Mouse (Mus musculus) erythroid progenitor cell, adult 5-6 weeks (primary cell): Measurements from ENCODE around the gene Kcnip4. TPM values are rescaled to one million over a fixed set of nuclear protein-coding genes. Genes with fewer than 3 reads are reported as not detected.

Source experiments
- ATAC-seq: replicated peaks from 2 replicates; pipeline ENCODE4 v1.8.0; 2016; ENCODE audit warnings: moderate number of reproducible peaks, mild to moderate bottlenecking, moderate TSS enrichment, inconsistent platforms; ENCODE audit not compliant: poor library complexity, low FRiP score, severe bottlenecking
- total RNA-seq, 2 experiments: library from RNA; stranded (forward) in 1 of 2; stranded (reverse) in 1 of 2; fragments of 150-400 nt in 1 of 2; fragments of 186-747, 209-891 nt in 1 of 2; gene quantifications; 2 replicates each; pipeline versions ENCODE4 v1.2.3 to v1.2.4; 2015 to 2017; ENCODE audit warnings: low replicate concordance in 2 of 2

Kcnip4 gene
- total RNA-seq, 2 experiments from 2014 or later: not detected

DNA sequence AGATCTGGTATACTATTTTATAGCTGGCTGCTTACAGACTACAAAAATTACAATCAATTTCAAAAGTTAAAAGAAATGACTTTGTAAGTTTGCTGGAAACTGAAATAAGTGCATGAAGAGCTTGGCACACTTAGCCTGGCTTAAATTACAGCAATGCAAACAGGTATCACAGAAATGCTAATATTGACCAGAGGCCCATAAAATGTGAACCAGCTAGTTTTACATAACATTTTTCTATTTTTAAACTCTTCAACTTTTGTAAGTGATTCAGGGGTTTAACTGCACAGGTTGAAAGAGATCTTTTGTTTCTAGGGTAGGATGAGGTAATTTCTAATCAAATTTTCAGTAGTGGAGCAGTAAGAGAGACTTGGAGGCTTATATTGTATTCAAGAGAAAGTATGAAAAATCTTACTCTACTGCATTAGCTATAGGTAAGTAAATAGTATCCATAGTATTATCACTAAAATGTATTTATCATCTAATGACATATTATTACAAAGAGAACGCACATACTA lies 535.5 kb downstream of the Kcnip4 start:
- no peak for ATAC-seq

- no peak for ATAC-seq
Measured at GRCm38 (mm10) chr5:48942378-48943088, 582.2 kb downstream of the Kcnip4 start.

DNA sequence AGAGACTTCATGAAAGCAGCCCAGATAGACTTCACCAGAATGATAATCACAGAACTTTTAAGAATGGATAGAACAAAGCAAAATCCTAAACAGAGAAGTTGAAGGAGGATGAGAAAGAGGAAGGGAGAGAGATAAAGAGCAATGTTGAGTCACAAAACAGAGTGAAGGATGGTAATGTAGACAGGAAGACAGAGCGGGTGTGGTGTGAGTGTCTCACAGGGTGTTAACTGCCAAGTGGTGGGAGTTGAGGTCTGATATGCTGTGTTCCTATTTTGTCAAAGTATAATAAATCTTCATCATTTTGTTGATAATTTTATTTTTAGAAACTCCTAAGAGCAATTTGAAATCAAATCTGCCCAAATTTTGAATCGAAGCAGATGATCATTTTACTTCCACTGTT lies 592.8 kb downstream of the Kcnip4 start:
- no peak for ATAC-seq

DNA sequence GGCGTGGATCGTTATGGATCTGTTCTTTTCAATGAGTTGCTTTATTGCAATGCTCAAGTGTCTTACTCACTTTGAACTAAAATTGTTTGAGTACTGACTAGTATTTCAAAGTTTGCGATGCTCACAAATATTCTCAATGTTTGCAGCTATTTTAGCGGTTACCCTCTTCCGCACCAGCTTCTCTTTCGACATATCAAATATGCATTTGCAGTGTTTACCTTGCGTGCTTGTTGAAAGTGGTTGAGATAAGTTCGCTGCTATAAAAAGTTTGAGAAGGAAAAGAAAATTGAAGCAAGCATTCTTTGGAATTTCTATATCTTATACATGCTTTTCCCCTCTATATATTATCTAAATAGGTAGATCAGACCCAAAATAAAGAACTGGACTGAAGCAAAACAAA lies 634.5 kb downstream of the Kcnip4 start:
- no peak for ATAC-seq

GRCm38 (mm10) chr5:48889395-48890194 lies 635.1 kb downstream of the Kcnip4 start:
- ATAC-seq: no peak

DNA sequence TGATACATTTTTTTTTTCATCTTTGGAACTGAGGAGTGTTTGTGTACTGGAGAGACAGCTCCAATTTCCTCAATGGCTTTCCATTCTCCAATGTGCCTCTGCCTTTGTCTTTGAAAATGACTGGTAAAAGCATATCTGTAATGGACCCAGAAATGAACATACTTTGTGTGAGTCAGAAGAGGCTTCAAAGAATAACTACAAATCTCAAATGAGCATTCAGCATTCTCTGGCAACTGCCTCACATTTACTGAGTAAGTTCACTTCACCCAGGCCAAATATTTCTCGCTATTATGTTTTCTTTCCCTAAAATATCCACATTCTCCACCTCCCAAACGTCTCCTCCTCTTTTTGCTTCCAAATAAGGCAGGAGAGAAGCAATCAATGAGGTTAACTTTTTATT lies 646.6 kb downstream of the Kcnip4 start:
- no peak for ATAC-seq

DNA sequence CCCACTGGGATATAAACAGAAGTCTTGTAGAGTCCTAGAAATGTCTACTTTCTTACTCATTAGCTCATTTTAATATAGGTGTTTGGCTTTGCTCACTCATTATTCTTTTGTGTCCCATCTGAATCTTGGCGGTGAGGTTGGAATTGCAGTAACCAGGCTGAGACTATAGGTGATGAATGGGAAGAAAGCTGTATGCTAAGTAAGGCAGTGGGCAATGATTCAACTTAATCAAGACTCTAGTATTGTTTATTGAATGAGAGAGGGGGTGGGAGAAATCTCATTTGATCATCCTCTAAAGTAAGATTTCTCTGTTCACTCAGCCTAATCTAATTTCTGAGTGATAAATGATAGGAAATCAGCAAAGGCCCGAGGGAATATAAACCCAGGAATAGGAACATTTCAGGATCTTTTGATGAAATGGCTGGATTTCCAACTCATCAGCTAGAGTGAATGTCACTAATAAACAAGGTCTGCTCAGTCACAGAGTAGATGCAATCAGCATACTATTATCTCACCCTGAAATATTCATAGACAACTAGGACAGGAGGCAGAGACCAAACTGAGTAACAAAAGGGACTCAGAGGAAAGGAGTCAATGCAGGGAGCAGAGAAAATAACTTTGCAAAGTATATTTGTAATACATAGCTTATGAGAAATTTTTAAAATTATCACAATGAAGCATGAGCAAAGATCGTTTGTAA lies 660.3 kb downstream of the Kcnip4 start:
- no peak for ATAC-seq

DNA sequence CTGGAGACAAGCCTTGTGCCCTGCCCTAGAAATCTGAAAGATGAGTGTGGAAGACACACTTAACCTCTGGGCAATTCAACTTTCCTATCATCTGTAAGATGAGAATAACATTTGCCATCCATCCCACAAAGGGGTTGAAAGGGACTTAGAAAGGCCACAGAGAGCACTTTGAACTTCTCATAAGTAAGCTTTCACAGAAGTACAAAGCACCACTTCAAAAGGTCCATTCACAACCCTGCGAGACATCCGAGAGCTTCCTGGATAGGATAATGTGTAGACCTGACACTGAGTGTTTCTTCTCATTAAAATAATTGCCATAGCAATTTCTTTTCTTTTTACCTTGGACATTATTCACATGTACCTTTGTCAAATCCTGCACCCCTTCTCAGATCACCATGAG lies 683.7 kb downstream of the Kcnip4 start:
- no peak for ATAC-seq

DNA sequence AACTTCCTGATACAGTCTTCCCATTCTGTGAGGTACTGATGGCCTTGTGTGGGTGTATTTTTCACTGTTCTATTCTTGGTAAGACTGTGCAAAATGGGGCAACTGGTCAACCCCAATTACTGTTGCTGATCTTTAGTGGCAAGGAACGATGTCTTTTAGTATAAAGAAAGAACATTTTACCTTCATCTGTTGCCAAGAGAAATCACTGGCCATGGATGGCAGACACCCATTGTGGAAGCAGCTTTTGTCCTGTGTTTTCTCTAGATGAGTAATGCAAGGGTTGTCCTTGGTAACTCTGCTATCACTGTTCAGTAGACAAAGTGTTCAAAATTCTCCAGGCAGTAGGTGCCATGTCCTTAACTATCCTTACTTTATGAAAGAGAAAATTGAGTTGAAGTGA lies 729.2 kb downstream of the Kcnip4 start:
- no peak for ATAC-seq

DNA sequence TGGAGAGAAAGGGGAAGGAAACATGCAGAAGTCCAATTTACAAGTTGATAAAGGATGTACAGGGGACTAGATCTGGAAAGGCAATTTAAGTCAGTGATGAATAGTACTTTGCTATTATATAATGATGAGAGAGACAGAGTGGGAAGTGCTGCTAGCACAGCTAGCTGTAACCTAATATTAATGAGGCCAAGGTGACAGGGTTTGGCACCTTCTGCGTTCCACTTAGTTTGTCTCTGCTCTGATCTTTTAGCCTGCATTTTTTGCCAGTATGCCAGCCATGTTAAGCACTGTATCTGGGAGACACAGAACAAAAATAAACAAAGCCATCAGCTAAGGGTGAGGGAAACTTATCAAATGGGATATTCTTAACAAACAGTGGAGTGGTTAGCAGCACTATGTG lies 745.3 kb downstream of the Kcnip4 start:
- ATAC-seq: no peak

- no peak for ATAC-seq
Measured at GRCm38 (mm10) chr5:48748613-48749012, 776.1 kb downstream of the Kcnip4 start.

GRCm38 (mm10) chr5:48737640-48738039 lies 787.1 kb downstream of the Kcnip4 start:
- no peak for ATAC-seq

DNA sequence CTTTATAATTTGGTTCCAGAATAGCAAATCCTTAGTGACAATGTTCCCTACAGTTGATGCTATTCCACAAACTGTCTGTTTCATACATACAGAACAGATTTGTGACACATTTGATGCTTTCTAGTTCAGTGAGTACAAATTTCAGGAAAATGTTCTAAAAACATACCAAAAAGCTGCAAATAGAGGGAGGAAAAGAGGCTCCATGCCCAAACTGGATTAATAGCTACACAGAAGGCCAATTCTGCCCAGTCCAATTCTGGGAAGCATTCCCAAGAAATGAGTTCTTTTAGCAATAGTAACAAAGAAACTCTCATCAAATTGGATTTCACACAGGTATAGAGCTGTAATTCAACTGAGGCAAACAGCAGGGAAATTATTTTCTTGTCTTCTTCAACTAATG lies 806.5 kb downstream of the Kcnip4 start:
- no peak for ATAC-seq

DNA sequence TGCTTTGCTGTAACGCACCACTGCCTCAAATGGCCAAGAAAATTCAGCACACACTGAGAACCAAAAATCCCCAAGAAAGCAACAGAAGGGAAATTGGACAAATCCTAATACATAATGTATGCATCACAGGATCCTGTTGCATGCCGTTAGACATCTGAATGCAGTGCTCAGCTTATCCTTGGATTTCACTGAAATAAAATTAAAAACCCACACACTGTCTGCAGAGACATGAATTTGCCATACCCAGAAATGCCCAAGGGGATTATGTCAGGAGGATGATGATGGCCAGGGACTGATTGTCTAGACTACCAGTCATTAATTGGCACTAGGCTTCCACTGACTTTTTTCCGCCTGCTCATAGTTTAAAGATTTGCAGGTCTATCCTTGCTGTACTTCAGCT lies 818.7 kb downstream of the Kcnip4 start:
- no peak for ATAC-seq

- ATAC-seq: no peak
Measured at GRCm38 (mm10) chr5:48687068-48687467, 837.6 kb downstream of the Kcnip4 start.

DNA sequence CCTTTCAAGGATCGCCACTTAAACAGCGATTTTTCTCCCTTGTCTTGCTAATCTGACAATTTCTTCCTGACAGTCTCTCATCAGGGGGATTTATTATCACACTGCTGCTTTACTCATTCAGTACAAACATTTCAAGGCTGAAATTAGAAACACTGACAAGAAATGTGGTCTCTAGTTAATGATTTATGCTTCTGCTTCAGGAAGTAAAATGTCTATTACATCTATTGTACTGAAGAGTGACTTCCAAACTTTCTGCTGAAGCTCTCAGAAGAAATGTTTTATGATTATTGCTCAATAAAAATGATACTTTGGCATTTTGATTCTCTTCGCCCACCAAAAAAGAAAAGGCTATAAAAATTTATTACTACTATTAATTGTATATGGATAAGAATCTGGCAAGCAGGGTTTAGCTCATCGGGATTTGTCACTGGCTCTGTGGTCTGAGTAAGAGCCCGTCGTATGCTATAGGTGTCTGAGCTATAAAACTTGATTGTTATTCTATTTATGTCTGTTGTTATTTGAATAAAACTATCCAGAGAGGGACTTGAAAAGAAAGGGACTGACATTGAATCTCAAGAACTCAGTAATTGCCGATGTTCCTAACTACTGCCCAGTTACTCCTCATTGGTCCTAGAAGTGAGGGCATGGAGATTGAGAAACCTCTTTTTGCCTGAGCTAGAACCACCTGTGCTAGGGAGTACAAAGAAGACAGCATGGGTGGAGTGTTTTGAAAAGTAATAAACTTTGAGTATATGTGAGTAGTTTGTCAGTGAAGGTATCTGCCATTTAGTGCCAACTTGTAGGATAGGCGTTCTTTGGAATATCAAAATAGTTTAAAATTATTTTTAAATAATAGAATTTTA lies 844.7 kb downstream of the Kcnip4 start:
- ATAC-seq: no peak

GRCm38 (mm10) chr5:48662504-48662903 lies 862.2 kb downstream of the Kcnip4 start:
- no peak for ATAC-seq

GRCm38 (mm10) chr5:48659975-48660374 lies 864.7 kb downstream of the Kcnip4 start:
- ATAC-seq: no peak

GRCm38 (mm10) chr5:48650496-48650895 lies 874.2 kb downstream of the Kcnip4 start:
- ATAC-seq: no peak

- ATAC-seq: no peak
Measured at GRCm38 (mm10) chr5:48636675-48637074, 888.0 kb downstream of the Kcnip4 start.
